Comparison of ENCODE assay signal across 8 mouse cellular contexts in the genomic region with DNA sequence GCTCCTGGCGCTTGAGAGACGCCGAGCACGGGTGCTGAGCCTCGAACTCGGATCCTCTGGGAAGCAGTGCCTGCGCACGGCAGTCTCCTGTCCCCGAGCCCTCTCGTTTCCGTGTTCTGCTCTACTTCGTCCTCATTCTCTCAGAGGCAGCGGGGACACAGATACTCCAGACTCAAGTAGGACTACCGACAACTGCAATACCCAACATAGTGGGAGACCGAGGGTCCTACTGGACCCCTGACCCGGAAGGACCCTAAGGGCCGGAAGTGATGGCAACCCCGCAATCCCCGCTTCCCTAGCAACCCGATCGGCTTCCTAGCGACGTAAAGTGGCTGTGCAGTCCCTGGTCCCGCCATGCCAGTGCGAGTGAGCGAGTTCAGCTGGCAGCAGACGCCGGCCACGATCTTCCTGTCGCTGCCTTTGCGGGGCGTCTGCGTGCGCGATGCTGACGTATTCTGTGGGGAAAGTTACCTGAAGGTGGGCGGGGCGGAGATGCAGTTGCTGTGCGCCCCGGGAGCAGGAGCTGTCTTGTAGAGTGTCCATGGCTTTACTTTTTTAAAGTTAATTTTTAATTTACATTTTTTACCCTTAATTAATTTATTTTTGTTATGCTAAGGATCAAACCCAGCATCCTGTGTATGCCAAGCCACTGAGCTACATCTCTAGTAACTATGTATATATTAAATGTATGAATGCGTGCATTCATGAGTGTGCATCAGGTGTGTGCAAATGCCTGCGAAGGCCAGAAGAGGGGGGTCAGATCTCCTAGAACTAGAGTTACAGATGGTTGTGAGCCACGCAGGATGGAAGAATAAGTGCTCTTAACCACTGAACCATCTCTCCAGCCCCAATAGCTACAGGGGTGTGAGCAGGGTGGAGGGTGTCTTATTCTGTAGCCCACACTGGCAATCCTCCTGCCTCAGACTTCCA. TPM values are rescaled to one million over a fixed set of nuclear protein-coding genes. Genes with fewer than 3 reads are reported as not detected.
DNase-seq lines count a peak whose midpoint lies in the region; ATAC-seq lines count a peak whose summit lies in the region.

A gene (plus strand): TSS at position 265 of the 930 bp plus-strand sequence.
A gene (plus strand): TSS at position 332 of the 930 bp plus-strand sequence.

- peak; percentile 95 for ATAC-seq in megakaryocyte, adult 5-6 weeks (ENCODE audit: poor library complexity, severe bottlenecking)

- DNase-seq in ZHBTc4 (ENCODE audit: low read depth, low spot score) = peak; percentile 89
- peak; percentile 47 to 71 for DNase-seq in cerebellum, postnatal 4 days (ENCODE audit: low spot score in 2 of 2)
- peak; percentile 58 for DNase-seq in gastrocnemius, postnatal 10 days
- DNase-seq in induced T-regulatory cell, adult 2 months (ENCODE audit: low read depth) = peak; percentile 95
- peak; percentile 55 to 68 for DNase-seq in left cerebral cortex, adult 8-10 months (ENCODE audit: low spot score in 2 of 2)
- DNase-seq in right cerebral cortex, adult 2 months (ENCODE audit: low spot score in 2 of 2) = peak; percentile 73 to 75
- peak; percentile 62 for DNase-seq in urinary bladder, postnatal 25 days (ENCODE audit: low spot score)

RNA-seq across cellular contexts. Expression of the first gene that starts in this region (rescaled TPM):
- under 1 TPM; 0.47 to 0.59 TPM for total RNA-seq in gastrocnemius, postnatal 10 days (2021)
- total RNA-seq in left cerebral cortex, adult 8-10 months (2022) = 1 to 10 TPM; 1.7 to 2.5 (median 2.1) TPM
- total RNA-seq in megakaryocyte, adult 5-6 weeks (2015) = 0.25 and 0.68 TPM in 2 replicates
- total RNA-seq in megakaryocyte, adult 5-6 weeks (2017) = 0.18 and 0.33 TPM in 2 replicates

RNA-seq across cellular contexts. Expression of the second gene that starts in this region (rescaled TPM):
- not detected for total RNA-seq in gastrocnemius, postnatal 10 days (2021)
- total RNA-seq in left cerebral cortex, adult 8-10 months (2022) = not detected
- total RNA-seq in megakaryocyte, adult 5-6 weeks (2015) = not detected in 2 replicates
- not detected in 2 replicates for total RNA-seq in megakaryocyte, adult 5-6 weeks (2017)

Comparison
In these comparisons a context has a peak if more than half of its experiments do, and no peak if none do; other contexts are left out.
1. Peak in every context shown above with its lines: DNase-seq and ATAC-seq.
2. Peak in DNase-seq in gastrocnemius, postnatal 10 days; RNA of the genes that start here not detected or under 1 TPM.
3. Peak in ATAC-seq in megakaryocyte, adult 5-6 weeks; RNA of the genes that start here not detected or under 1 TPM.